Mouse (Mus musculus): Measurements from ENCODE around the gene Ctsw.

Ctsw gene

GRCm38 (mm10) chr19:5463212-5463611, 5.1 kb downstream of the Ctsw start:
- DNase-seq (ENCODE audit: low read depth), result no peak

GRCm38 (mm10) chr19:5461411-5461810, 6.9 kb downstream of the Ctsw start:
- no peak for DNase-seq (ENCODE audit: low read depth)

GRCm38 (mm10) chr19:5460465-5460911, 7.8 kb downstream of the Ctsw start, which contains the start of gene Fibp:
Gene Fibp, plus strand, starts transcription at chr19:5460615.
- peak; percentile 70 for DNase-seq (ENCODE audit: low read depth)

- DNase-seq (ENCODE audit: low read depth), result no peak
Measured at GRCm38 (mm10) chr19:5459896-5460295, 8.4 kb downstream of the Ctsw start.

- no peak for DNase-seq (ENCODE audit: low read depth)
Measured at GRCm38 (mm10) chr19:5459019-5459418, 9.3 kb downstream of the Ctsw start.

- no peak for DNase-seq (ENCODE audit: low read depth)
Measured at GRCm38 (mm10) chr19:5457746-5458442, 10.4 kb downstream of the Ctsw start, which contains the start of gene Ccdc85b. Gene Ccdc85b, minus strand, starts transcription at chr19:5457894.

- peak; percentile 70 for DNase-seq (ENCODE audit: low read depth)
Measured at GRCm38 (mm10) chr19:5456922-5457745, 11.2 kb downstream of the Ctsw start.

- no peak for DNase-seq (ENCODE audit: low read depth)
Measured at GRCm38 (mm10) chr19:5456241-5456921, 11.9 kb downstream of the Ctsw start.

- no peak for DNase-seq (ENCODE audit: low read depth)
Measured at GRCm38 (mm10) chr19:5455568-5455967, 12.7 kb downstream of the Ctsw start.

GRCm38 (mm10) chr19:5455037-5455436, 13.3 kb downstream of the Ctsw start:
- DNase-seq (ENCODE audit: low read depth), result no peak

GRCm38 (mm10) chr19:5451766-5452165, 16.5 kb downstream of the Ctsw start:
- DNase-seq (ENCODE audit: low read depth), result no peak

GRCm38 (mm10) chr19:5449673-5450072, 18.6 kb downstream of the Ctsw start:
- no peak for DNase-seq (ENCODE audit: low read depth)

- no peak for DNase-seq (ENCODE audit: low read depth)
Measured at GRCm38 (mm10) chr19:5448354-5449150, 19.8 kb downstream of the Ctsw start.

- no peak for DNase-seq (ENCODE audit: low read depth)
Measured at GRCm38 (mm10) chr19:5447515-5448353, 20.6 kb downstream of the Ctsw start, which contains the start of gene Fosl1. Gene Fosl1, plus strand, starts transcription at chr19:5447547.

GRCm38 (mm10) chr19:5445747-5446146, 22.6 kb downstream of the Ctsw start:
- DNase-seq (ENCODE audit: low read depth), result no peak

- peak; percentile 52 for DNase-seq (ENCODE audit: low read depth)
Measured at GRCm38 (mm10) chr19:5444954-5445353, 23.4 kb downstream of the Ctsw start.

- no peak for DNase-seq (ENCODE audit: low read depth)
Measured at GRCm38 (mm10) chr19:5444371-5444908, 23.9 kb downstream of the Ctsw start.

GRCm38 (mm10) chr19:5433951-5434350, 34.4 kb downstream of the Ctsw start:
- DNase-seq (ENCODE audit: low read depth), result no peak

GRCm38 (mm10) chr19:5432992-5433852, 35.1 kb downstream of the Ctsw start:
- DNase-seq (ENCODE audit: low read depth), result peak; percentile 58
